Mouse (Mus musculus) midbrain, embryonic 14.5 days (tissue): ENCODE results near the gene Lenep. TPM values are rescaled to one million over a fixed set of nuclear protein-coding genes. Genes with fewer than 3 reads are reported as not detected.

Source experiments
- ATAC-seq: fragments of 200-750 bp; cut with Nextera tagmentation; 2 replicates; pipeline ENCODE4 v1.8.0; 2017; ENCODE audit warnings: moderate number of reproducible peaks, moderate library complexity; ENCODE audit not compliant: low FRiP score, low TSS enrichment
- DNase-seq: peaks from one replicate; pipeline ENCODE4 v3.0.0-alpha.2; 2015
- H3K27ac ChIP-seq: fragments of 300-500 bp; sonication (generic); replicated peaks from 2 replicates; pipeline ENCODE4 v1.5.1; 2014; ENCODE audit warnings: mild to moderate bottlenecking, low read depth, low read length, moderate library complexity
- H3K27me3 ChIP-seq: fragments of 300-500 bp; sonication (generic); 2 replicates; pipeline ENCODE4 v1.6.1; 2014; ENCODE audit warnings: low read length, control low read depth, mixed read lengths; ENCODE audit not compliant: control insufficient read depth, insufficient read depth
- H3K36me3 ChIP-seq: fragments of 300-500 bp; sonication (generic); 2 replicates; pipeline ENCODE4 v1.6.1; 2014; ENCODE audit warnings: low read length, control low read depth; ENCODE audit not compliant: control insufficient read depth, insufficient read depth
- H3K4me1 ChIP-seq: fragments of 300-500 bp; sonication (generic); 2 replicates; pipeline ENCODE4 v1.6.1; 2014; ENCODE audit warnings: mild to moderate bottlenecking, antibody characterized with exemption, low read length, control low read depth; ENCODE audit not compliant: control insufficient read depth, insufficient read depth
- H3K4me2 ChIP-seq: fragments of 300-500 bp; sonication (generic); 2 replicates; pipeline ENCODE4 v1.6.1; 2014; ENCODE audit warnings: mild to moderate bottlenecking, low read length, moderate library complexity
- H3K4me3 ChIP-seq: fragments of 300-500 bp; sonication (generic); replicated peaks from 2 replicates; pipeline ENCODE4 v1.5.1; 2014; ENCODE audit warnings: low read depth, low read length
- H3K9ac ChIP-seq: fragments of 300-500 bp; sonication (generic); replicated peaks from 2 replicates; pipeline ENCODE4 v1.6.1; 2014; ENCODE audit warnings: mild to moderate bottlenecking, low read length, moderate library complexity
- H3K9me3 ChIP-seq: fragments of 300-500 bp; sonication (generic); 2 replicates; pipeline ENCODE4 v1.6.1; 2016; ENCODE audit warnings: low read length, control low read depth, mixed read lengths; ENCODE audit not compliant: control insufficient read depth
- WGBS: fragments of 180-500 bp; shearing (Covaris S2); extraction: QIAGEN DNeasy Blood & Tissue Kit; methylation state at CpG from one replicate; pipeline ENCODE4 v1.1.7; 2014; 5-methylcytosine and 5-hydroxymethylcytosine counted together
- polyA plus RNA-seq: library from polyadenylated mRNA; unstranded; fragments of >200 nt; fragmentation: Nextera tagmentation; extraction: Ambion mirVana; gene quantifications from 2 replicates; pipeline ENCODE4 v1.2.1, GENCODE M21; 2014

The Lenep gene
- polyA plus RNA-seq, 1 experiment from 2014 or later, result not detected

GRCm38 (mm10) chr3:89384331-89385076, 18.1 kb downstream of the Lenep start:
- no peak overlapping the region for H3K27ac ChIP-seq
- H3K36me3 ChIP-seq, result no peaks in the 10 kb centered on the region
- H3K4me2 ChIP-seq, result no peak overlapping the region
- H3K9me3 ChIP-seq, result no peaks in the 10 kb centered on the region
- H3K4me1 ChIP-seq, result no peaks in the 10 kb centered on the region
- no peaks in the 10 kb centered on the region for H3K27me3 ChIP-seq
- H3K4me3 ChIP-seq, result no peak overlapping the region
- no peak for ATAC-seq
- H3K9ac ChIP-seq, result no peak overlapping the region
- 47% methylated on average over 12 of the region's 12 CpGs for WGBS
- DNase-seq, result peak; percentile 14

DNA sequence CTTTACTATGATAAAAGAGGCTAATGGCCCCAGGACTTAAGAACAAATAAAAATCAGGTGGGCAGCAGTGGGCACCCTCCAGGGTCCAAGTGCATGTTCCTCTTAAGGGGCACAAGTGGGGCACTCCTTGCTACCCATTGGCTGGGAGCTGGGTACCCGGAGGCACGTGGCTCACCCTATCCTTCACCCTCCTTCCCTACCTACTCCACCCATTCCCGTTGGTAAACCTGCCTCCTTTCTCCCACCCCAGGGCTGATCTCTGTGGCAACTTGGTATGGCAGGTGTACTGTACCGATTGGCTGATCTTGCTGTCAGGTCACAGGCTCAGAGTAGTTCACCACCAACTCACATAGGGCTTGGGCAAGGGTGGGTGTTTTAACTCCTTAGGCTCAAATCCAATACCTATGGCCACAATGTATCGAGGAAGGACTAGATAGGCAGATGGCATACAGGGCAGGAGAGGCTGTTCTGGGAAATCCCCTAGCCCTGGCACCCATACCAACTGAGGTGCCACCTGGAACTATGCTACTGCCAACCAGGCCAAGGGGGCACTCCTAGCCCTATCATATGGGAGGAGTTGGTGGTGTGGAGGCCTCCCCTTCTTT, 18.8 kb downstream of the Lenep start:
- H3K4me1 ChIP-seq, result 0 out of 2 replicates have a peak, but pooled peaks cover 4% of the 10 kb centered on the region
- H3K9me3 ChIP-seq, result no peaks in the 10 kb centered on the region
- H3K36me3 ChIP-seq, result no peaks in the 10 kb centered on the region
- 87% methylated on average over 5 of the region's 5 CpGs for WGBS
- H3K4me3 ChIP-seq, result no peak overlapping the region
- no peak for ATAC-seq
- no peak overlapping the region for H3K9ac ChIP-seq
- no peak overlapping the region for H3K27ac ChIP-seq
- DNase-seq, result no peak
- H3K4me2 ChIP-seq, result no peak overlapping the region
- no peaks in the 10 kb centered on the region for H3K27me3 ChIP-seq

- Histone ChIP-seq H3K27ac (no peak overlapping the region), H3K9ac (no peak overlapping the region), H3K4me2 (no peak overlapping the region), H3K36me3 (no peaks in the 10 kb centered on the region), H3K9me3 (no peaks in the 10 kb centered on the region), H3K4me1 (peaks cover 10% of the 10 kb centered on the region; the same call in 1 of the 2 replicates), H3K4me3 (no peak overlapping the region), H3K27me3 (no peaks in the 10 kb centered on the region)
- ATAC-seq (no peak), DNase-seq (no peak)
- WGBS, result 86% methylated on average over 5 of the region's 5 CpGs
Measured at GRCm38 (mm10) chr3:89382950-89383349, 19.6 kb downstream of the Lenep start.

DNA sequence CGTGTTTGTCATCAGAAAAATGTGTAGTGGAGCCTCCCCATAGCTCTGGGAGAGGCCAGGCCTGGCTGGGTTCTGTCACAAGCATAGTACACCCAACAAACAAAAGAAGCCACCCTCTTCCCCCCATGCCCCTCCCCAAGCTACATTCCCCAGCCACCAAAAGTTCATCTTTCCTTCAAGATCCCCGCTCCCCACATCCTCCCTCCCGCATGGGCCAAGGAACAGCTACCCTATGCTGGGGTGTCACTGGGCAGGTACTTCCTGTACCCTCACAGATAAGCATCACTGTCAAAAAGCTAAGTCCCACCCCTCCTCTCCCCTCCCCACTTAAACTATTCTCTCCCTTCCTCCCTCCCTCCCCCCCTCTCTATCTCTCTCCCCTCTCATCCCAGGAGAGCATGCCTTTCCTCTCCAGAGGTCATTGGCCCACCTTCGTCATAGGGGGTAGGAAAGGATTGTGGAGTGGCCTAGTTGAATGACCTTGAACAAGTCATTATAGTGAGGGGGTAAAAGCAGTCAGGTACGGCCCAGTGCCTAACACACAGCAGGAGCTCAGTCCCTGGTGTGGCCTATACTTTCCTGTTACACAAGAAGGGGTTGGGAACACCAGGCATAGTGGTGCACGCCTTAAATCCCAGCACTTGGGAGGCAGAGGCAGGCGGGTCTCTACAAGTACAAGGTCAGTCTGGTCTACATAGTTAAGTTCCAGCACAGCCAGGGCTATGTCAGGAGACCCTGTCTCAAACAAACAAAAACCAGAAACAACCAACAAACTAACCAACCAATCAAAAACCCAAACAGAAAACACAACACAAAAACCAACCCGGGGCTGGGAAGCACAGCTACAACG, 20.3 kb downstream of the Lenep start:
- Histone ChIP-seq H3K4me1 (peaks cover 11% of the 10 kb centered on the region; the same call in 1 of the 2 replicates), H3K27ac (no peak overlapping the region), H3K27me3 (no peaks in the 10 kb centered on the region), H3K36me3 (no peaks in the 10 kb centered on the region), H3K4me2 (no peak overlapping the region), H3K9ac (no peak overlapping the region), H3K4me3 (no peak overlapping the region), H3K9me3 (no peaks in the 10 kb centered on the region)
- no peak for DNase-seq
- no peak for ATAC-seq
- WGBS, result 85% methylated on average over 9 of the region's 9 CpGs

GRCm38 (mm10) chr3:89381233-89381632, 21.4 kb downstream of the Lenep start:
- 87% methylated on average over 11 of the region's 11 CpGs for WGBS
- ATAC-seq, result no peak

DNA sequence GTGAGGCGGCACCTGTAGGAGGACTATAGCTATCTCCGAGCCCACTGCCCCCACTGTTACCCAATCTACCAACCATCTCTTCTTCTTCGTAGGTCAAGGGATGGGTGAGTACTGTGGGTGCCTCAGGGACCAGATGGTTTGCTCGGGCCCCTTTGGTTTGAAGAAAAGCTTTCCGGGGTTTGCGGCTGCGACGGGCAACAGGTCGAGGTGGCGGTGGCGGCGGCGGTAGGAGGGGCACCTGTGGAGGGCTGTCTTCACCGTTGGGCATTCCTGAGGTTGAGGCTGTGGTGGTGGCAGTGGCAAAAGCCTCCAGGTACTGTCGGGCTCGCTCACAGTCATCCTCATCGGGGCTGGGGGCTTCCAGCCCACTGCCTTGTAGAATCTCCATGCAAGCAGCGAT, 21.9 kb downstream of the Lenep start:
- Histone ChIP-seq H3K4me1 (peaks cover 11% of the 10 kb centered on the region; the same call in 1 of the 2 replicates), H3K4me2 (no peak overlapping the region), H3K4me3 (no peak overlapping the region), H3K36me3 (no peaks in the 10 kb centered on the region), H3K9ac (no peak overlapping the region), H3K27ac (no peak overlapping the region), H3K27me3 (no peaks in the 10 kb centered on the region), H3K9me3 (no peaks in the 10 kb centered on the region)
- DNase-seq, result no peak
- no peak for ATAC-seq
- WGBS, result 93% methylated on average over 18 of the region's 18 CpGs

More at GRCm38 (mm10) chr3:89381233-89381632, 21.4 kb downstream of the Lenep start:
- Histone ChIP-seq H3K36me3 (no peaks in the 10 kb centered on the region), H3K9ac (no peak overlapping the region), H3K9me3 (no peaks in the 10 kb centered on the region), H3K4me1 (peaks cover 11% of the 10 kb centered on the region; the same call in 1 of the 2 replicates), H3K4me3 (no peak overlapping the region), H3K27ac (no peak overlapping the region), H3K27me3 (no peaks in the 10 kb centered on the region), H3K4me2 (no peak overlapping the region)
- no peak for DNase-seq

- ATAC-seq (no peak), DNase-seq (no peak)
- Histone ChIP-seq H3K27me3 (no peaks in the 10 kb centered on the region), H3K36me3 (no peaks in the 10 kb centered on the region), H3K9ac (no peak overlapping the region), H3K9me3 (no peaks in the 10 kb centered on the region), H3K4me1 (peaks cover 11% of the 10 kb centered on the region; the same call in 1 of the 2 replicates), H3K4me2 (no peak overlapping the region), H3K27ac (no peak overlapping the region), H3K4me3 (no peak overlapping the region)
- WGBS, result 95% methylated on average over 14 of the region's 14 CpGs
Measured at GRCm38 (mm10) chr3:89380291-89380690, 22.3 kb downstream of the Lenep start.

DNA sequence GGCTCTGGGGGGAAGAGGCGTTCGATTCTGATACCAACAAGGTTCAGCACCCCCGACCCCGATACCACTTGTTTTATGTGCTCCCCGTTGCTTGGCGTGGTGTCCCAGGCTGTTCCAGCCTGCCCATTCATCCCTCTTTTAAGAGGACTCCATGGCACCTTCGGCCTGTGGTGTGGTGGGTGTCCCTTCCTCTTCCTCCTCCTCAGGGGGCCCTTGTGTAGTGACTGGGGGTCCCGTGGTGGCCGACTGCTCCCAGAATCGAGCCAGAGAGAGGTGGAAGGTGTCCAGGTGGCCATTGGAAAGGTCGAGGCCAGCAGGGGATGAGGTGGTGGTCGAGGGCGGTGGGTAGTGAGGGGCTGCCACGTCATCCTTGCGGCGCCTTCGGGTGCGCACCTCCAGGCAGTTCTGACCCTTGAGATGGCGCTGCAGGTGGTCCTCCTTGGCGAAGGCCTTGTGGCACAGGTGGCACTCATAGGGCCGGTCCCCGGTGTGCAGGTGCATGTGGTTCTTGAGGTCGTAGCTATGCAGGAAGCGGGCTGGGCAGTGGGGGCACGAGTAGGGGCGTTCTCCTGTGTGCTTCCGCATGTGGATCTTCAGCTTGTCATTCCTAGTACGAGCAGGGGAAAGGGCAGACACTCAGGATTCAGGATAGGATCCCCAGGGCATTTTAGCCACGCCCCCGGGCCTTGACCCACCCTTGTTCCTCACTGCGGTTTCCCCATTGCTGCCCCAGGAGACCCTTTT, 23.0 kb downstream of the Lenep start:
- WGBS, result 87% methylated on average over 31 of the region's 31 CpGs
- no peak overlapping the region for H3K27ac ChIP-seq
- ATAC-seq (no peak), DNase-seq (no peak)
- no peak overlapping the region for H3K4me3 ChIP-seq
- no peaks in the 10 kb centered on the region for H3K27me3 ChIP-seq
- H3K4me2 ChIP-seq, result peak overlapping the region; percentile 84; the same call in 1 of the 2 replicates
- H3K9me3 ChIP-seq, result no peaks in the 10 kb centered on the region
- H3K9ac ChIP-seq, result no peak overlapping the region
- no peaks in the 10 kb centered on the region for H3K36me3 ChIP-seq
- H3K4me1 ChIP-seq, result peaks cover 11% of the 10 kb centered on the region; the same call in 1 of the 2 replicates
